Mouse (Mus musculus): ENCODE measurements around the gene Vpreb2. TPM values are rescaled to one million over a fixed set of nuclear protein-coding genes. Genes with fewer than 3 reads are reported as not detected.
"Not testable (repeated sequence)": the region's sequence is repeated elsewhere in the genome, so short reads cannot be mapped to it uniquely, and the experiment has no call there.

The Vpreb2 gene
- polyA plus RNA-seq, 1 experiment from 2014 or later = not detected

DNA sequence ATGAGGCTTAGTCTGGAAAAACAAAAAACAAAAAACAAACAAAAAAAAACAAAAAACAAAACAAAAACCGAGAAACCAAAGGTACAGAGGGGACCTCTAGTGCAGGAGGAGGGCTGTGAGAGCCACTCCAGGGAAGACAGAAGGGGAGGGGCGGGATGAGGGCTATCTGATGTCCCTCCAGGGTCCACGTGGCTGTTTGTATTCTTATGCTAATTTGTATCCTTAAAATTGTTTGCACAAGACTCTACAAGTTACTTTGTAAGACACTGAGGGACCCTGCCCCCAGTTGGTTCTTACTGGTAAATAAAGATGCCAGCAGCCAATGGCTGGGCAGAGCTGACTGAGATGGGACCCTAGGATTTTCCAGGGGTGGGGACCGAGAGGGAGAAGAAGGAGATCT is 26.9 kb downstream of the Vpreb2 start:
- Histone ChIP-seq H3K27ac (replicated peaks) (no peak overlapping the region), H3K4me1 (peaks cover 3% of the 10 kb centered on the region; the same call in 1 of the 2 replicates), H3K36me3 (no peaks in the 10 kb centered on the region), H3K4me3 (no peak overlapping the region), H3K27me3 (ENCODE audit: low read depth, poor library complexity, severe bottlenecking) (no peaks in the 10 kb centered on the region), H3K9me3 (replicated peaks) (no peaks in the 10 kb centered on the region)
- WGBS = 46% methylated on average over 4 of the region's 4 CpGs
- no peak for DNase-seq (ENCODE audit: low spot score)

DNA sequence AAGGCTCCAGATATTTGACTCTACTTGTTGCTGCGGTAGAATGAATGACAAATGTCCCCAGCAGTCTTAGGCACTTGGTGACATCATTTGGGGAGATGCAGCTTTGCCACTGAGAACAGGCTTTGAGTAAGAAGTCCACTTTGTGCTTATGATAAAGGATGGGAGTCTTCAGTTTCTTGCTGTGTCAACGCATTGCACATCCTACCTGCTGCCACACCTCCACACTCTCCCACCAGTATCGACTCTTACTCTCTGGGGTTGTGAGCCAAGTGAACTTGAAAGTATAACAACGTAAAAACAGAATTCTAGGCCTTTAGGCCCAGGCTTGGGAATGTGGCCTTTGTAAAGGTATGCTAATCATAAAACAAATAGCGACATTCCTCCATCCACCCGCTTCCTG is 30.9 kb downstream of the Vpreb2 start:
- H3K4me1 ChIP-seq = peaks cover 3% of the 10 kb centered on the region; the same call in 1 of the 2 replicates
- H3K27ac ChIP-seq (replicated peaks) = no peak overlapping the region
- H3K4me3 ChIP-seq = no peak overlapping the region
- no peaks in the 10 kb centered on the region for H3K27me3 ChIP-seq (ENCODE audit: low read depth, poor library complexity, severe bottlenecking)
- DNase-seq (ENCODE audit: low spot score) = no peak
- 73% methylated on average over 6 of the region's 6 CpGs for WGBS
- H3K9me3 ChIP-seq (replicated peaks) = peaks cover 2% of the 10 kb centered on the region; the same call in 1 of the 2 replicates
- no peaks in the 10 kb centered on the region for H3K36me3 ChIP-seq

DNA sequence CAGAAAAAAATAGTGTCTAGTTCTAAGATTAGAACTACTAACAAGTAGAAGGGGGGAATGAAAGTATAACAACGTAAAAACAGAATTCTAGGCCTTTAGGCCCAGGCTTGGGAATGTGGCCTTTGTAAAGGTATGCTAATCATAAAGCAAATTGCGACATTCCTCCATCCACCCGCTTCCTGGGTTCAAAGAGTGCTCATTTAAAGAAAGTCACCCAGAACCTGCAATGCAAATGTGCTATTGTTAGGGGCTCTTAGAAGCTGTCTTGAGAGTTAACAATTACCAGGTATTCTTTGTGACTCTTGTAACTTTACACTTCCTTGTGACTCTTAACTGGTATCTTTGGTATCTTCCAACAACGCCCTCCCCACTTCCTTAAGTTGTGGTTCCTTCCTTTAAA is 36.3 kb downstream of the Vpreb2 start:
- not testable (repeated sequence) for H3K9me3 ChIP-seq (replicated peaks); DNase-seq (ENCODE audit: low spot score); H3K27ac ChIP-seq (replicated peaks); H3K4me1 ChIP-seq; H3K4me3 ChIP-seq; H3K27me3 ChIP-seq (ENCODE audit: low read depth, poor library complexity, severe bottlenecking); H3K36me3 ChIP-seq
- 72% methylated on average over 4 of the region's 4 CpGs for WGBS

GRCm38 (mm10) chr16:18022780-18023557 is 42.7 kb downstream of the Vpreb2 start:
- Histone ChIP-seq H3K27me3 (ENCODE audit: low read depth, poor library complexity, severe bottlenecking) (no peaks in the 10 kb centered on the region), H3K27ac (replicated peaks) (no peak overlapping the region), H3K4me3 (no peak overlapping the region), H3K36me3 (no peaks in the 10 kb centered on the region), H3K4me1 (no peaks in the 10 kb centered on the region), H3K9me3 (replicated peaks) (no peaks in the 10 kb centered on the region)
- DNase-seq (ENCODE audit: low spot score) = no peak
- WGBS = 83% methylated on average over 8 of the region's 8 CpGs

DNA sequence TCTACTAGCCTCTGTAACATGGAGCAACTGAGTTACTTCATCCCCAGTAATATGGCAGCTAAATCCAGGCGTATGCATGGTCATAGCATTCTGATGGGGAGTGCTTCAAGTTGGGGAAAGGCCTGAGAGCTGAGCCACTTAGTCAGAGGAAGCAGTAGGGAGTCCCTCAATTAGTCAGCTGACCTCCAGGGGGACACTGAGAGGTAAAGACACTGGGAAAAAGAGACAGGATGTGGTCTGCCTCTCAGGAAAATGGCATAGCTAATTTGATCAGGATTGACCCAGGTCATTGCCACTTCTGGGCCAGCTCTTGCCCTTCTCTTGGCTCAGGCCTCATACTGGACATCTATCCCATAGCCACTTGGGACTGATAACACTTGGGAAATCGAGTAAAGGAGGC is 47.1 kb downstream of the Vpreb2 start:
- no peaks in the 10 kb centered on the region for H3K9me3 ChIP-seq (replicated peaks)
- H3K36me3 ChIP-seq = no peaks in the 10 kb centered on the region
- WGBS = 73% methylated on average over 2 of the region's 2 CpGs
- H3K27ac ChIP-seq (replicated peaks) = no peak overlapping the region
- H3K4me1 ChIP-seq = no peaks in the 10 kb centered on the region
- H3K27me3 ChIP-seq (ENCODE audit: low read depth, poor library complexity, severe bottlenecking) = no peaks in the 10 kb centered on the region
- DNase-seq (ENCODE audit: low spot score) = no peak
- no peak overlapping the region for H3K4me3 ChIP-seq

Other genes starting within 250 kb of the Vpreb2 start
- gene Med15, start 247.5 kb upstream of the Vpreb2 start, polyA plus RNA-seq (2016; fragmentation: Nextera tagmentation; extraction: Ambion mirVana) = 45.2 and 47.8 TPM in 2 replicates
- gene Klhl22, start 220.8 kb upstream of the Vpreb2 start, polyA plus RNA-seq (2016; fragmentation: Nextera tagmentation; extraction: Ambion mirVana) = 52.6 and 57.4 TPM in 2 replicates
- gene Scarf2, start 183.1 kb upstream of the Vpreb2 start, polyA plus RNA-seq (2016; fragmentation: Nextera tagmentation; extraction: Ambion mirVana) = 4.1 TPM in 2 replicates
- gene B830017H08Rik, start 147.3 kb upstream of the Vpreb2 start, polyA plus RNA-seq (2016; fragmentation: Nextera tagmentation; extraction: Ambion mirVana) = 0.21 TPM in 1 of 2 replicates, not detected in the other
- gene Car15, start 142.1 kb upstream of the Vpreb2 start, polyA plus RNA-seq (2016; fragmentation: Nextera tagmentation; extraction: Ambion mirVana) = 1.8 and 1.9 TPM in 2 replicates
- 0.35 and 0.60 TPM in 2 replicates for gene Gm20518, start 88.8 kb upstream of the Vpreb2 start, polyA plus RNA-seq (2016; fragmentation: Nextera tagmentation; extraction: Ambion mirVana)
- gene Tssk1, start 86.2 kb upstream of the Vpreb2 start, polyA plus RNA-seq (2016; fragmentation: Nextera tagmentation; extraction: Ambion mirVana) = 0.05 TPM in 1 of 2 replicates, not detected in the other
- gene Dgcr2, start 81.9 kb upstream of the Vpreb2 start, polyA plus RNA-seq (2016; fragmentation: Nextera tagmentation; extraction: Ambion mirVana) = 102 and 111 TPM in 2 replicates
- 0.11 and 0.19 TPM in 2 replicates for gene Tssk2, start 81.8 kb upstream of the Vpreb2 start, polyA plus RNA-seq (2016; fragmentation: Nextera tagmentation; extraction: Ambion mirVana)
- gene Ess2, start 69.1 kb upstream of the Vpreb2 start, polyA plus RNA-seq (2016; fragmentation: Nextera tagmentation; extraction: Ambion mirVana) = 51.9 and 60.5 TPM in 2 replicates
- 0.75 and 1.4 TPM in 2 replicates for gene Gsc2, start 65.4 kb upstream of the Vpreb2 start, polyA plus RNA-seq (2016; fragmentation: Nextera tagmentation; extraction: Ambion mirVana)
- gene Slc25a1, start 52.2 kb upstream of the Vpreb2 start, polyA plus RNA-seq (2016; fragmentation: Nextera tagmentation; extraction: Ambion mirVana) = 118 and 122 TPM in 2 replicates
- 158 and 162 TPM in 2 replicates for gene Dgcr6, start 72.4 kb downstream of the Vpreb2 start, polyA plus RNA-seq (2016; fragmentation: Nextera tagmentation; extraction: Ambion mirVana)
- gene Prodh, start 109.8 kb downstream of the Vpreb2 start, polyA plus RNA-seq (2016; fragmentation: Nextera tagmentation; extraction: Ambion mirVana) = 13.0 and 15.1 TPM in 2 replicates
- 1.8 and 2.2 TPM in 2 replicates for gene Rtn4r, start 147.2 kb downstream of the Vpreb2 start, polyA plus RNA-seq (2016; fragmentation: Nextera tagmentation; extraction: Ambion mirVana)
- gene Ccdc188, start 237.5 kb downstream of the Vpreb2 start, polyA plus RNA-seq (2016; fragmentation: Nextera tagmentation; extraction: Ambion mirVana) = not detected in 2 replicates